Mouse (Mus musculus): ENCODE results near the gene Fancf. TPM values are rescaled to one million over a fixed set of nuclear protein-coding genes. Genes with fewer than 3 reads are reported as not detected.

The Fancf gene
- polyA plus RNA-seq, 1 experiment from 2014 or later: 12.1 TPM

DNA sequence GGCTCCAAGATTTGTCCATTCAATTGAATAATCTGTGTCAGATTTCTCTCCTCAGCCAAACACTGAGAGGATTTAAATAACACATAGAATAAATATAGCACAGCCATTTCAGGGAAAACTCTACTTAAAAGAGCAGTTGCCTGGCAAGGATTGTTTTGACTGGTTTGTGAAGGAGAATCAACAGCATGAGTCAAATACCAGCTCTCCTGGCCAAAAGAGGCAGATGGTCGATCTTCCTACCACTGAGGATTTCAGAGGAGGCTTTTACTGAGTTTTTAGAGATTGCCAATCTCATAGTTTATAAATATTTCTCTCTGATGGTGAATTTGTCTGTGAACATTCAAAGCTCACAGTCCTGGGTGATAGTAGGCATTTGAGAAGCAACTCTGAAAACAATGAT, 42.2 kb downstream of the Fancf start:
- Histone ChIP-seq H3K4me3 (replicated peaks; ENCODE audit: low read depth, low read length) (no peak overlapping the region), H3K27me3 (ENCODE audit: control insufficient read depth, insufficient read depth, low read length) (no peaks in the 10 kb centered on the region), H3K9ac (replicated peaks; ENCODE audit: low read length) (no peak overlapping the region), H3K36me3 (ENCODE audit: control insufficient read depth, insufficient read depth, low read length) (no peaks in the 10 kb centered on the region), H3K4me2 (ENCODE audit: low read length) (no peak overlapping the region), H3K9me3 (ENCODE audit: control insufficient read depth, low read length) (no peaks in the 10 kb centered on the region), H3K27ac (replicated peaks; ENCODE audit: low read depth, low read length) (no peak overlapping the region), H3K4me1 (ENCODE audit: control insufficient read depth, insufficient read depth, low read length) (0 out of 2 replicates have a peak, but pooled peaks cover 4% of the 10 kb centered on the region)
- DNase-seq (no peak), ATAC-seq (ENCODE audit: low FRiP score, low TSS enrichment) (no peak)
- 86% methylated on average over 1 of the region's 1 CpGs for WGBS

GRCm38 (mm10) chr7:51818251-51818974, 43.7 kb downstream of the Fancf start:
- ATAC-seq (ENCODE audit: low FRiP score, low TSS enrichment): no peak
- H3K4me3 ChIP-seq (replicated peaks; ENCODE audit: low read depth, low read length): no peak overlapping the region
- H3K4me2 ChIP-seq (ENCODE audit: low read length): no peak overlapping the region
- H3K27me3 ChIP-seq (ENCODE audit: control insufficient read depth, insufficient read depth, low read length): no peaks in the 10 kb centered on the region
- H3K9me3 ChIP-seq (ENCODE audit: control insufficient read depth, low read length): no peaks in the 10 kb centered on the region
- DNase-seq: no peak
- H3K9ac ChIP-seq (replicated peaks; ENCODE audit: low read length): no peak overlapping the region
- no peaks in the 10 kb centered on the region for H3K36me3 ChIP-seq (ENCODE audit: control insufficient read depth, insufficient read depth, low read length)
- 77% methylated on average over 3 of the region's 3 CpGs for WGBS
- H3K27ac ChIP-seq (replicated peaks; ENCODE audit: low read depth, low read length): no peak overlapping the region
- H3K4me1 ChIP-seq (ENCODE audit: control insufficient read depth, insufficient read depth, low read length): no peaks in the 10 kb centered on the region

GRCm38 (mm10) chr7:51816283-51816839, 45.7 kb downstream of the Fancf start:
- Histone ChIP-seq H3K4me3 (replicated peaks; ENCODE audit: low read depth, low read length) (no peak overlapping the region), H3K4me1 (ENCODE audit: control insufficient read depth, insufficient read depth, low read length) (no peaks in the 10 kb centered on the region), H3K36me3 (ENCODE audit: control insufficient read depth, insufficient read depth, low read length) (no peaks in the 10 kb centered on the region), H3K9ac (replicated peaks; ENCODE audit: low read length) (no peak overlapping the region), H3K9me3 (ENCODE audit: control insufficient read depth, low read length) (no peaks in the 10 kb centered on the region), H3K27me3 (ENCODE audit: control insufficient read depth, insufficient read depth, low read length) (no peaks in the 10 kb centered on the region), H3K27ac (replicated peaks; ENCODE audit: low read depth, low read length) (no peak overlapping the region), H3K4me2 (ENCODE audit: low read length) (no peak overlapping the region)
- WGBS: 54% methylated on average over 3 of the region's 3 CpGs
- DNase-seq (no peak), ATAC-seq (ENCODE audit: low FRiP score, low TSS enrichment) (peak; percentile 37; the same call in 1 of the 2 replicates)

DNA sequence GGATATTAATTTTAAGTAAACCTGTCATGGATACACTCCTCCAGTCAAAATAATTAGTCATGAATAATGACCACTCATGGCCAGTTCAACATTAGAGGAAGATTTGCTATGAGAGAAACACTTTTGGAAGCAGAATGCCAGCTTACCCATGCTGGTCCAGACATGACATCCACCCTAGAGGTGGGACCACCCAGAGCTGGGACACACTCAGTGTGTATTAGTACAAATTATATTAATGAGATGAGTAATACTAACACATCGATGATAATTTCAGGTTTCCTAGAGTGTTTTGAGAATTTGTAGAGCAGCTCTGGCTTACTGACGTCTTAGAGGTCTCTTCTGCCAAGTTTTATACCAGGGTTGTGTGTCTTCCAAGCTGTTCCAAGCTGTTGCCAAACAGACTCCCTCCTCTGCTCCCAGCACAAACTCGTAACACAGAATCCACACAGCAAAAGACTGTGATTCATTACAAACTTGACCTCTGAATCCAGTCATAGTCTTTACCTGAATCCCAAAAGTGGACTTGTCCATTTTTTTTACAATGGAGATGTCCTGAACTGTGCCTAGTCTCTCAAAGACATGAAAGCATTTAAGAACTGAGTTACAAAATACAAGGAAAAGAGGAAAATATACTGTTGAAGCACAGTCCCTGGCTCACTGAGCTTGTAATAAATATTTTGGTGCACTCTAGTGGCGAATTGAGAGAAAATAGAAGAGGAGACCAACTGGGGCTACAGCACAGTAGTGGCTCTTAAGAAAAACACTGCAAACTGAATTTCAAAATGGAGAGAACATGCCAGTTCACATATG, 46.4 kb downstream of the Fancf start:
- Histone ChIP-seq H3K4me2 (ENCODE audit: low read length) (no peak overlapping the region), H3K9ac (replicated peaks; ENCODE audit: low read length) (no peak overlapping the region), H3K27ac (replicated peaks; ENCODE audit: low read depth, low read length) (0 out of 2 replicates have a peak overlapping the region, but pooled peaks have one; percentile 8), H3K36me3 (ENCODE audit: control insufficient read depth, insufficient read depth, low read length) (no peaks in the 10 kb centered on the region), H3K27me3 (ENCODE audit: control insufficient read depth, insufficient read depth, low read length) (no peaks in the 10 kb centered on the region), H3K9me3 (ENCODE audit: control insufficient read depth, low read length) (no peaks in the 10 kb centered on the region), H3K4me3 (replicated peaks; ENCODE audit: low read depth, low read length) (no peak overlapping the region), H3K4me1 (ENCODE audit: control insufficient read depth, insufficient read depth, low read length) (no peaks in the 10 kb centered on the region)
- peak; percentile 85; the same call in 1 of the 2 replicates for ATAC-seq (ENCODE audit: low FRiP score, low TSS enrichment)
- WGBS: 53% methylated on average over 4 of the region's 4 CpGs
- DNase-seq: peak; percentile 86

Other genes with a start within 250 kb of the Fancf start
- gene Slc17a6, start 240.3 kb downstream of the Fancf start, polyA plus RNA-seq (2014; fragmentation: Nextera tagmentation; extraction: Ambion mirVana): 102 and 111 TPM in 2 replicates
- 13.8 and 20.9 TPM in 2 replicates for gene Gas2, start 252 bp downstream of the Fancf start, polyA plus RNA-seq (2014; fragmentation: Nextera tagmentation; extraction: Ambion mirVana)
- gene Svip, start 143.8 kb upstream of the Fancf start, polyA plus RNA-seq (2014; fragmentation: Nextera tagmentation; extraction: Ambion mirVana): 21.3 and 22.4 TPM in 2 replicates
- gene 1700015G11Rik, start 153.5 kb upstream of the Fancf start, polyA plus RNA-seq (2014; fragmentation: Nextera tagmentation; extraction: Ambion mirVana): not detected in 2 replicates